Mouse (Mus musculus): ENCODE measurements around the gene Mrpl53. TPM values are rescaled to one million over a fixed set of nuclear protein-coding genes. Genes with fewer than 3 reads are reported as not detected.

Gene Mrpl53
- polyA plus RNA-seq, 2 experiments: 56.6 to 87.4 TPM

- Histone ChIP-seq H3K36me3 (replicated peaks; ENCODE audit: control insufficient read depth, insufficient read depth, low read depth) (peaks cover 4% of the 10 kb centered on the region), H3K4me1 (replicated peaks; ENCODE audit: control insufficient read depth in 2 of 2, insufficient read depth in 2 of 2, low read length in 1 of 2) (peaks cover 20 to 34% of the 10 kb centered on the region in 2 experiments), H3K4me2 (ENCODE audit: low read depth) (peak within 1 kb of the TSS; percentile 96), H3K27me3 (ENCODE audit: control insufficient read depth, insufficient read depth, low read length) (no peaks in the 10 kb centered on the region), H3K27ac (peak within 1 kb of the TSS; percentile 84), H3K9ac (replicated peaks) (peak within 1 kb of the TSS; percentile 82), H3K9me3 (ENCODE audit: control insufficient read depth, low read length) (no peaks in the 10 kb centered on the region), H3K4me3 (ENCODE audit: insufficient read depth in 1 of 2, low read depth in 2 of 2, low read length in 2 of 2) (peak within 1 kb of the TSS; percentile 67 to 91)
- TF ChIP-seq EP300 (IDR thresholded peaks at IDR 0.05; ENCODE audit: low read depth): no peak
- TF ChIP-seq CTCF (IDR thresholded peaks at IDR 0.05; ENCODE audit: low read depth): 0 out of 2 replicates have a peak, but pooled peaks have one; percentile 7
- WGBS (ENCODE audit: insufficient replicate concordance): under 1% methylated on average over 38 of the region's 38 CpGs
- ATAC-seq (ENCODE audit: insufficient read depth) (peak; percentile 92), DNase-seq (ENCODE audit: low read depth in 3 of 3, low spot score in 3 of 3) (peak; percentile 98 to 99 (median 99))
These were observed 12.4 kb downstream of the Mrpl53 start, which contains the start of gene Wbp1 for GRCm38 (mm10) chr6:83120930-83121862. Gene Wbp1, minus strand, starts transcription at chr6:83121559.

GRCm38 (mm10) chr6:83121863-83122710 is 13.2 kb downstream of the Mrpl53 start:
- peaks cover 4% of the 10 kb centered on the region for H3K36me3 ChIP-seq (replicated peaks; ENCODE audit: control insufficient read depth, insufficient read depth, low read depth)
- no peaks in the 10 kb centered on the region for H3K27me3 ChIP-seq (ENCODE audit: control insufficient read depth, insufficient read depth, low read length)
- peaks cover 20 to 30% of the 10 kb centered on the region in 2 experiments for H3K4me1 ChIP-seq (replicated peaks; ENCODE audit: control insufficient read depth in 2 of 2, insufficient read depth in 2 of 2, low read length in 1 of 2)
- DNase-seq (ENCODE audit: low read depth in 3 of 3, low spot score in 3 of 3): no peak
- H3K9me3 ChIP-seq (ENCODE audit: control insufficient read depth, low read length): no peaks in the 10 kb centered on the region
- peak overlapping the region; percentile 96 for H3K4me2 ChIP-seq (ENCODE audit: low read depth)
- 3% methylated on average over 52 of the region's 52 CpGs for WGBS (ENCODE audit: insufficient replicate concordance)
- ATAC-seq (ENCODE audit: insufficient read depth): peak; percentile 46
- H3K9ac ChIP-seq (replicated peaks): peak overlapping the region; percentile 71
- H3K4me3 ChIP-seq (ENCODE audit: insufficient read depth in 1 of 2, low read depth in 2 of 2, low read length in 2 of 2): peak overlapping the region; percentile 67 to 91
- TF ChIP-seq CTCF (IDR thresholded peaks at IDR 0.05; ENCODE audit: low read depth): 0 out of 2 replicates have a peak, but pooled peaks have one; percentile 15
- no peak for TF ChIP-seq EP300 (IDR thresholded peaks at IDR 0.05; ENCODE audit: low read depth)
- H3K27ac ChIP-seq: peak overlapping the region; percentile 84

GRCm38 (mm10) chr6:83122961-83123360 is 14.1 kb downstream of the Mrpl53 start:
- DNase-seq (ENCODE audit: low read depth in 3 of 3, low spot score in 3 of 3): no peak
- Histone ChIP-seq H3K27ac (no peak overlapping the region), H3K27me3 (ENCODE audit: control insufficient read depth, insufficient read depth, low read length) (no peaks in the 10 kb centered on the region), H3K9me3 (ENCODE audit: control insufficient read depth, low read length) (no peaks in the 10 kb centered on the region), H3K4me1 (replicated peaks; ENCODE audit: control insufficient read depth in 2 of 2, insufficient read depth in 2 of 2, low read length in 1 of 2) (peaks cover 20 to 30% of the 10 kb centered on the region in 2 experiments), H3K4me3 (ENCODE audit: insufficient read depth in 1 of 2, low read depth in 2 of 2, low read length in 2 of 2) (no peak overlapping the region; a peak in 1 of 4 replicates), H3K9ac (replicated peaks) (no peak overlapping the region), H3K4me2 (ENCODE audit: low read depth) (peak overlapping the region; percentile 96), H3K36me3 (replicated peaks; ENCODE audit: control insufficient read depth, insufficient read depth, low read depth) (no peaks in the 10 kb centered on the region)
- no peak for ATAC-seq (ENCODE audit: insufficient read depth)
- WGBS (ENCODE audit: insufficient replicate concordance): 90% methylated on average over 5 of the region's 5 CpGs
- no peak for TF ChIP-seq EP300 (IDR thresholded peaks at IDR 0.05; ENCODE audit: low read depth)
- TF ChIP-seq CTCF (IDR thresholded peaks at IDR 0.05; ENCODE audit: low read depth): no peak

- peak overlapping the region; percentile 81 for H3K27ac ChIP-seq
- no peaks in the 10 kb centered on the region for H3K9me3 ChIP-seq (ENCODE audit: control insufficient read depth, low read length)
- WGBS (ENCODE audit: insufficient replicate concordance): under 1% methylated on average over 30 of the region's 30 CpGs
- TF ChIP-seq EP300 (IDR thresholded peaks at IDR 0.05; ENCODE audit: low read depth) (peak; percentile 47; the same call in 1 of the 2 replicates), CTCF (IDR thresholded peaks at IDR 0.05; ENCODE audit: low read depth) (no peak)
- DNase-seq (ENCODE audit: low read depth in 3 of 3, low spot score in 3 of 3) (peak; percentile 91 to 93 (median 92)), ATAC-seq (ENCODE audit: insufficient read depth) (peak; percentile 7; the same call in 1 of the 2 replicates)
- no peaks in the 10 kb centered on the region for H3K27me3 ChIP-seq (ENCODE audit: control insufficient read depth, insufficient read depth, low read length)
- H3K36me3 ChIP-seq (replicated peaks; ENCODE audit: control insufficient read depth, insufficient read depth, low read depth): no peaks in the 10 kb centered on the region
- peak overlapping the region; percentile 87 for H3K4me2 ChIP-seq (ENCODE audit: low read depth)
- H3K4me3 ChIP-seq (ENCODE audit: insufficient read depth in 1 of 2, low read depth in 2 of 2, low read length in 2 of 2): peak overlapping the region; percentile 93
- H3K9ac ChIP-seq (replicated peaks): peak overlapping the region; percentile 95
- peaks cover 19 to 28% of the 10 kb centered on the region in 2 experiments for H3K4me1 ChIP-seq (replicated peaks; ENCODE audit: control insufficient read depth in 2 of 2, insufficient read depth in 2 of 2, low read length in 1 of 2)
These were observed 16.0 kb downstream of the Mrpl53 start for GRCm38 (mm10) chr6:83124851-83125312.

Measured in liver, embryonic 14.5 days (tissue).